Mouse (Mus musculus) ovary, postnatal 10 days (tissue): ENCODE results near the gene Tfe3.
A peak's percentile ranks its signal among the peaks of the same experiment; 100 is the strongest.
"Not testable (repeated sequence)": the region's sequence is repeated elsewhere in the genome, so short reads cannot be mapped to it uniquely, and the experiment has no call there.

ENCODE experiments used
- DNase-seq: peaks from one replicate; pipeline ENCODE4 v3.0.0; 2022; ENCODE audit warnings: low spot score

Gene Tfe3

DNA sequence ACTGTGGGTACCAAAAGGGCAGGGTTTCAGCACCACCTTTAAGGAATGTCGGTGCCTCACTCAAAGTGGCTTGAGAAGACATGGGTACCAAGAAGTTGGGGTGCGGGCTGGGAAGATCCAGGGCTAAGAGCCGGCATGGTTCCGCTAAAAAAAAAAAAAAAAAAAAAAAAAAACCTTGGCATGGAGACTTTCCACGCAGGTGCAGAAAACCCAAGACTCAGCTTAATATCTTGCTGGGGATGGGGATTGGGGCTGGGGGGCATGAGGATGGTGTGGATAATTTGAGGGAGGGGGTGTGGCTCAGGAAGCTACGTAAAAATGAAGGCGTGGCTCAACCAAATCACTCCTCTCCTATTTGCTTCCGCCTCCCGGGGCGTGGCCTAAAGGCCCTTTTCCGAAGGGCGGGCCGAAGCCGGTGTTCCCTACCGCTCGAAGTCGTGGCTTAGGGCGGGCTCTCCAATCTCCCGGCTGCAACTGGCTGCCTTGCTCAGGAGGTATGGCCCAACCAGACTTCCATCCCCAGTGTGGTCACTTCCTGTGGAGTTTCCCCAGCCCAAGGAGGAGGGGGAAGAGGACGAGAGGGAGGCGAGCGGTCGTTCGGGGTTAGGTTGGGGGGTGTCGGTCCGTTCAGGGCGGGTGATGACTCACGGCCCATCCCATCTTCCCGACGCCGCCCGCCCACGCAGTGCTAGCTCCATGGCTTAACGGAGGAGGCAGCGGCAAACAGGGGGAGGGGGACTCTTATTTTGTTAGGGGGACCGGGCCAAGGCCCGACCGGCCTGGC, at the start of gene Tfe3:
Gene Tfe3, plus strand, starts transcription at position 424 of the 784 bp plus-strand sequence.
- peak; percentile 35 for DNase-seq

GRCm38 (mm10) chrX:7713764-7714134, 48.6 kb upstream of the Tfe3 start:
- not testable (repeated sequence) for DNase-seq

GRCm38 (mm10) chrX:7714135-7714899, 48.0 kb upstream of the Tfe3 start, which contains the start of gene Wdr45:
Wdr45 (plus strand) TSS chrX:7714333.
- DNase-seq = peak; percentile 52

DNA sequence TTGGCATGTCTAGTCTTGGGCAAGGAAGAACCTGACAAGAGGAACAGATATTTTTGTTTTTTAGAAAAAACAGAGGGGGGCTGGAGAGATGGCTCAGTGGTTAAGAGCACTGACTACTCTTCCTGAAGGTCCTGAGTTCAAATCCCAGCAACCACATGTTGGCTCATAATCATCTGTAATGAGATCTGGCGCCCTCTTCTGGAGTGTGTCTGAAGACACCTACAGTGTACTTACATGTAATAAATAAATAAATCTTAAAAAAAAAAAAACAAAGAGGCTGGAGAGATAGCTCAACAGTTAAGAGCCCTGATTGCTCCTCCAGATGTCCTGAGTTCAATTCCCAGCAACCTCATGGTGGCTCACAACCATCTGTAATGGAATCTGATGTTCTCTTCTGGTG, 46.3 kb upstream of the Tfe3 start:
- not testable (repeated sequence) for DNase-seq

- peak; percentile 31 for DNase-seq
These were observed 40.7 kb upstream of the Tfe3 start, which contains the start of gene Gm45208 for GRCm38 (mm10) chrX:7721514-7722281. Gm45208 (plus strand) TSS chrX:7722245.

GRCm38 (mm10) chrX:7722282-7722611, 40.1 kb upstream of the Tfe3 start:
- DNase-seq = no peak

DNA sequence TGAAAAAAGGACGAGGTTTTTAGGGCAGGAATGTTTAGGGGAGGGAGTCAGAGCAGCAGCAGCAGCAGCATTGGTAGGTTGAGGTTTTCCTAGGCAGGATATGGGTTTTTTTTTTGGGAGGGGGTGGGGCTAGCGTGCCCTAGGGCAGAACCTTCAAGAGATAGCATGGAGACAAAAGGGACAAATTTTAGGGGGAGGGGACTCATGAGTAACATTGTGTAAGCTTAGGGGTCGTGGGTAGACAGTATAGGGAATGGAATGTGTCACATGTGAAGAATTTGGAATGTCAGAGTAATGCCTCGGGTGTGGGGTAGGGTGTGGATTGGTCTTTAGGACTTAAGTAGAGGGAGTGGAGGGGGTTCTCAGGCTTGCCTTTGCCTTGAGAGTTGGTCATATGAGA, 39.7 kb upstream of the Tfe3 start:
- no peak for DNase-seq

- DNase-seq = no peak
These were observed 38.2 kb upstream of the Tfe3 start for GRCm38 (mm10) chrX:7724135-7724534.

DNA sequence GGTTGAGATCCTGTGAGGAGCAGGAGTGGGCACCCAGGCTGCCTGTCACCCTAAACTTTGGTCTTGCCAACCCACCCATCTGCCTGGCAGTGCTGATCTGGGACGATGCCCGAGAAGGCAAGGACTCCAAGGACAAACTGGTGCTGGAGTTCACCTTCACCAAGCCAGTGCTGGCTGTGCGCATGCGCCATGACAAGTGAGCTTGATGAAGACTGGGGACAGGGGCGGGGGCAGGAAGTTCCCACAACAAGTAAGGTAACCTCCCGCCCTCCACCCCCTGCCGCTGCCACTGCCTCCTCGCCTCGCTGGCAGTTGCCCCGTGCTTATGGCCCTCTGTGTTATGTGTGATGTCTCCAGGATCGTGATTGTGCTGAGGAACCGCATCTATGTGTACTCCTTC, 36.5 kb upstream of the Tfe3 start:
- DNase-seq = no peak

GRCm38 (mm10) chrX:7727176-7727575, 35.2 kb upstream of the Tfe3 start:
- DNase-seq = no peak

DNA sequence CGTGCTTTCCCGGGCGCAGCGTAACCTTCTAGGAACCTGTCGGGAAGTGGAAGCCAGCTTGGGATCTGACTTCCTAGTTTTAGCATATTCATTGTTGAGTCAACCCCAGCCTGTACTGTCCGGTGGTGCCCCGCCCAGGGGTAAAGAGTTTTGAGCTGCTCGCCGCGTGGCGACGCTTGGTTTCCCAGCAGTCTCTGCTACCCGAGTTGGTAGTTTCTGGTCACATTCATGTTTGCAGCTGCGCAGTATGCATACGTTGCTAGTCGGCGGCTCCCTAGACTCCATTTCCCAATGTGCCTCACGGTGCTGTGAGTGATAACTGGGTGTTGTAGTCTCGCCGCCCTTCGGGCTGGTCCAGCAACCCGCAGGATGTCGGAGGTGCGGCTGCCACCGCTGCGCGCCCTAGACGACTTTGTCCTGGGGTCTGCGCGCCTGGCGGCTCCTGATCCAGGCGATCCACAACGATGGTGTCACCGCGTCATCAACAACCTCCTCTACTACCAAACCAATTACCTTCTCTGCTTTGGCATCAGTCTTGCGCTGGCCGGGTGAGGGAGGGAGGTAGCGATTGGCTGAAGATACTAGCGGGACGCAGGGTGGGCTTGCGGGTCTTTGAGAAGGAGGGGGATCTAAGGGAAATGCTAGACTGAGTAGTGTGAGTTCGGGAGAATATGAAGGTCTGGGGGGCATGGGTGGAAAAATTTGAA, 34.0 kb upstream of the Tfe3 start, which contains the start of gene Praf2:
Gene Praf2, plus strand, starts transcription at position 225 of the 707 bp plus-strand sequence.
- peak; percentile 26 for DNase-seq

- DNase-seq = no peak
These were observed 33.5 kb upstream of the Tfe3 start for GRCm38 (mm10) chrX:7728922-7729265.

- no peak for DNase-seq
These were observed 28.7 kb upstream of the Tfe3 start for GRCm38 (mm10) chrX:7733571-7734156.

- no peak for DNase-seq
These were observed 22.9 kb upstream of the Tfe3 start for GRCm38 (mm10) chrX:7739336-7740081.

GRCm38 (mm10) chrX:7740082-7740819, 22.1 kb upstream of the Tfe3 start:
- no peak for DNase-seq

DNA sequence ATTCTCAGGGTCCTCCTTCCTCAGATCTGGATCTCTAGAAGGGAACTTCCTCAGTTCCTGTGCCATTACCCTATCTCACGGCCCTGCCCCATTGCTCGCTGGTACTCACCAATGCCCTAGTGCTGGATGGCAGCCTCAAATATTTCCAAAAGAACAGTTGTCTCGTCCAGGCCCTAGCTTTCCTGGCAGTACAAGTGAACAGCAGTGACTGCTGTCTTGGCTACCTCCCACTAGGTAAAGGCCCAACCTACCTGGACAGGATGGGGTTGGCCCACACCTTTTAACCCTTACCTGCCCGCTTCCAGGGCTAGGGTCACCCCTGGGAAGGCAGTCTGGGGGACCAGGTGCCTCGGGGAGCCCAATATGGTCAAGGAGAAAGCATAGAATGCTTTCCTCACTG, 21.3 kb upstream of the Tfe3 start:
- no peak for DNase-seq

DNA sequence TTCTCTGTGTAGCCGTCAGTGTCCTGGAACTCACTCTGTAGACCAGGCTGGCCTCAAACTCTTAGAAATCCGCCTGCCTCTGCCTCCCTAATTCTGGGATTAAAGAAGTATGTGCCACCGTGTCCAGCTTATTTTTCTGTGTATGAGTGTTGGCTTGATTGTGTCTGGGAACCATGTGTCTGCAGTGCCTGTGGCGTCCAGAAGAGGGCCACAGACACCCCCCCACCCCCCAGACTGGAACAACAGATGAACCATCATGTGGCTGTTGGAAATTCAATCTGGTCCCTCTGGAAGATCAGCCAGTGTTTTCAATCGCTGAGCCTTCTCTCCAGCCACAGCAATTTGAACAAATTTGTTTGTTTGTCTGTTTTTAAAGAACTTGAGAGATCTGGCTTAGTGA, 18.9 kb upstream of the Tfe3 start:
- no peak for DNase-seq

DNA sequence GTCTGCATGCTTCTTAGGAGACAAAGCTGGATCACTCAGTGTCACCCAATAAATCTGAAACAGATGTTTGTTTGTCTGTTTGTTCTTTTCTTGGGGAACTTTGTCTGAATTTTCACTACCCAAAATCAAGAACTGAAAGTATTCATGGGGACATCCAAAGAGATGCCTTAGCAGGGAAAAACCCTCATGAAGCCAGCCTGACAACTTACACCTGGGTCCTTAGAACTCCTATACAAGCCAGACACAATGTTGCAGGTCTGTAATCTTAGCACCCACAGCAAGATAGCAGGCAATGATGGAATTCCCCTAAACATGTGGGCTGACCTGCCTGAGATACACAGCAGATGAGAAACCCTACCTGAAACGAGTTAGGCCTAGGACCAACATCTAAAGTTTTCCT, 17.4 kb upstream of the Tfe3 start:
- no peak for DNase-seq

GRCm38 (mm10) chrX:7745429-7745828, 16.9 kb upstream of the Tfe3 start:
- DNase-seq = no peak

GRCm38 (mm10) chrX:7750432-7751116, 11.8 kb upstream of the Tfe3 start, which contains the start of gene Ccdc120:
Ccdc120 (minus strand) TSS chrX:7750905.
- DNase-seq = no peak
